Mouse (Mus musculus) midbrain, embryonic 11.5 days (tissue): Measurements from ENCODE around the gene Prkrip1. TPM values are rescaled to one million over a fixed set of nuclear protein-coding genes. Genes with fewer than 3 reads are reported as not detected.

Experiments used
- ATAC-seq: fragments of 200-750 bp; cut with Nextera tagmentation; 2 replicates; pipeline ENCODE4 v1.8.0; 2017; ENCODE audit warnings: moderate TSS enrichment, moderate library complexity; ENCODE audit not compliant: low FRiP score
- DNase-seq: peaks from one replicate; pipeline ENCODE4 v3.0.0; 2015; ENCODE audit warnings: low spot score; ENCODE audit errors: missing footprints
- H3K27ac ChIP-seq: fragments of 300-500 bp; sonication (generic); 2 replicates; pipeline ENCODE4 v1.5.1; 2014; ENCODE audit warnings: low read depth, low read length
- H3K27me3 ChIP-seq: fragments of 300-500 bp; sonication (generic); 2 replicates; pipeline ENCODE4 v1.6.1; 2014; ENCODE audit warnings: mild to moderate bottlenecking, low read length, moderate library complexity, mixed read lengths; ENCODE audit not compliant: control insufficient read depth, insufficient read depth
- H3K36me3 ChIP-seq: fragments of 300-500 bp; sonication (generic); 2 replicates; pipeline ENCODE4 v1.6.1; 2014; ENCODE audit warnings: mild to moderate bottlenecking, low read length, moderate library complexity, mixed read lengths; ENCODE audit not compliant: control insufficient read depth, insufficient read depth
- H3K4me1 ChIP-seq: fragments of 300-500 bp; sonication (generic); 2 replicates; pipeline ENCODE4 v1.6.1; 2014; ENCODE audit warnings: low read length; ENCODE audit not compliant: control insufficient read depth, insufficient read depth
- H3K4me2 ChIP-seq: fragments of 300-500 bp; sonication (generic); 2 replicates; pipeline ENCODE4 v1.6.1; 2014; ENCODE audit warnings: mild to moderate bottlenecking, moderate library complexity
- H3K4me3 ChIP-seq: fragments of 300-500 bp; sonication (generic); 2 replicates; pipeline ENCODE4 v1.5.1; 2014; ENCODE audit warnings: low read depth, low read length
- H3K9ac ChIP-seq: fragments of 300-500 bp; sonication (generic); 2 replicates; pipeline ENCODE4 v1.6.1; 2014; ENCODE audit warnings: low read length
- H3K9me3 ChIP-seq: fragments of 300-500 bp; sonication (generic); 2 replicates; pipeline ENCODE4 v1.6.1; 2016; ENCODE audit warnings: low read length; ENCODE audit not compliant: control insufficient read depth
- WGBS: fragments of 180-500 bp; shearing (Covaris S2); extraction: QIAGEN DNeasy Blood & Tissue Kit; methylation state at CpG from one replicate; pipeline ENCODE4 v1.1.7; 2014; 5-methylcytosine and 5-hydroxymethylcytosine counted together
- polyA plus RNA-seq: library from polyadenylated mRNA; unstranded; fragments of >200 nt; fragmentation: Nextera tagmentation; extraction: Ambion mirVana; gene quantifications from 2 replicates; pipeline ENCODE4 v1.2.1, GENCODE M21; 2014

The Prkrip1 gene
- polyA plus RNA-seq, 1 experiment from 2014 or later: 74.2 TPM

DNA sequence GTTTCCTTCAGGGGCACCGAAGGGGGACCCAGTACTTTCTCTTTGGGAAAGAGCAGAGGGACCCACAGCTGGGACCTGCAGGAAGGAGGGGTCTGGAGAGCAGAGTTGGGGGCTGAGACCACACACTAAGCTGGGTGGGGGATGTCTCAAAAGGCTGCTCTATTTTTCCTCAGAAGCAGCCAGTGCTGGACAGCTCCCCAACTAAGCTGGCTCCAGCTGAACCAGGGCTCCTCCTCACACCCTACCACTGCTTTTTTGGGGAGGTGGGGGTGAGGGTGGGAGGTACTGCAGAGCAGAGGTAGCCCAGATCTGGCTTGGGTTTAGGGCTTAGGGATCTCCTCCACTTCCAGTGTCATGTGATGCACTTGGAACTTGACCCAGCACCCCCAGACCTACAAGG lies 41.6 kb upstream of the Prkrip1 start:
- Histone ChIP-seq H3K27me3 (no peaks in the 10 kb centered on the region), H3K27ac (no peak overlapping the region), H3K9ac (no peak overlapping the region), H3K9me3 (no peaks in the 10 kb centered on the region), H3K4me3 (no peak overlapping the region), H3K4me2 (no peak overlapping the region), H3K36me3 (no peaks in the 10 kb centered on the region), H3K4me1 (peaks cover 19% of the 10 kb centered on the region)
- 76% methylated on average over 1 of the region's 1 CpGs for WGBS
- no peak for ATAC-seq
- no peak for DNase-seq

DNA sequence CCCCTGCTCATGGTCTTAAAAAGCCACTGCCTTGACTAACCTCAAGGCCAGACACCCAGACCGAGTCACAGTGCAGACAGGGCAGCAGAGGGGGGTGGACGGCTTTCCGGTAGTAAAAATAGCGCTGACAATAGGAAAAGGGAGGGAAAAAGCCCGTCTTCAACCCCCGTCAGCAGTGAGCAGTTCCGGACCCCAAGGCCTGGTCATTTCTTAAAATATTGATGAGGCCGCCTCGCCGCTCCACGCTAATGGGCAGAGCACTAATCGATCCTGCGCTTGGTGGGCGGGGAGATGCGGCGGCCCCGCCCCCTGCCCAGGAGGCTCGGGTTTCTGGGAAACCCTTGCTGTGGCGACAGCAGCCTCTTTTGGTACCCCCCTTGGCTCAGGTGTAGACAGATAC lies 38.8 kb upstream of the Prkrip1 start:
- peak overlapping the region; percentile 9; the same call in 1 of the 2 replicates for H3K4me3 ChIP-seq
- H3K27me3 ChIP-seq: peaks cover 2% of the 10 kb centered on the region; the same call in 1 of the 2 replicates
- 2% methylated on average over 19 of the region's 19 CpGs for WGBS
- no peaks in the 10 kb centered on the region for H3K36me3 ChIP-seq
- H3K9me3 ChIP-seq: no peaks in the 10 kb centered on the region
- peak overlapping the region; percentile 43 for H3K4me2 ChIP-seq
- 0 out of 2 replicates have a peak, but pooled peaks have one; percentile 20 for ATAC-seq
- no peak for DNase-seq
- no peak overlapping the region for H3K27ac ChIP-seq
- peak overlapping the region; percentile 14; the same call in 1 of the 2 replicates for H3K9ac ChIP-seq
- H3K4me1 ChIP-seq: peaks cover 17% of the 10 kb centered on the region

GRCm38 (mm10) chr5:136236611-136237010 lies 37.8 kb upstream of the Prkrip1 start:
- no peaks in the 10 kb centered on the region for H3K9me3 ChIP-seq
- WGBS: 85% methylated on average over 5 of the region's 5 CpGs
- peaks cover 17% of the 10 kb centered on the region for H3K4me1 ChIP-seq
- H3K27ac ChIP-seq: no peak overlapping the region
- no peak overlapping the region for H3K4me2 ChIP-seq
- no peak overlapping the region for H3K4me3 ChIP-seq
- peaks cover 2% of the 10 kb centered on the region; the same call in 1 of the 2 replicates for H3K27me3 ChIP-seq
- no peak overlapping the region for H3K9ac ChIP-seq
- no peaks in the 10 kb centered on the region for H3K36me3 ChIP-seq
- DNase-seq (no peak), ATAC-seq (no peak)

DNA sequence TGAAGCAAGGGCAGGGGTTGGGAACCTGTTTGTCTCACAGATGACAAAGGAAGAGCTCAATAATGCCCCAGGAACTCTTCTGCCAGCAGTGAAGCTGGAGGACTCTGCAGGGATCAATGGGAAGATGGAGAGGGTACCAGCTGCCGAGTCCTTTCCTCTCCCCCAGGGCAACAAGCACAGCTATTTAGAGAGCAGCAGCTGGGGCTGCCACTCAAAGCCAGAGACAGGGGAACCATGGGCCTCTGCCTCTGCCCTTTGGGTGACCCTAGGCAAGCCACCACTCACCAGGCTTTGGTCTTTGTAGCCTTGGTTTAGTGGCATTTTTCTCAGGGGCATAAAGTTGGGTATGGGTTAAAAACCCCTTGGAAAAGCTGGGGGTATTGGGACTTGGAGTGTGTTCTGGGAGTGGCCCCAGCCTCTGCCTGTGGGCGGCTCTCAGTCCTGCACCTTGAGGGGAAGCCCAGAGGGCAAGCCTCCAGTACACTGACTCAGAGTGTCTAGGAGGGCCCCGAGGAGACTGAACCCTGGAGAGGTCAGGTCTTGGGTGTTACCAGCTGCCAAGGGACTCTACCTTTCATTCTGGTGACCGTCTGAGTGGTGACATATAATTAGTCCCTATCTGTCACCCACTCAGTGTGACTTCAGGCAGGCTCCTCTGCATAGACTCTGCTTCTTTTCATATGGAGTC lies 31.7 kb upstream of the Prkrip1 start:
- H3K36me3 ChIP-seq: peaks cover 6% of the 10 kb centered on the region; the same call in 1 of the 2 replicates
- no peak overlapping the region for H3K9ac ChIP-seq
- H3K27ac ChIP-seq: no peak overlapping the region
- ATAC-seq: no peak
- peaks cover 2% of the 10 kb centered on the region; the same call in 1 of the 2 replicates for H3K27me3 ChIP-seq
- H3K4me2 ChIP-seq: no peak overlapping the region
- H3K9me3 ChIP-seq: no peaks in the 10 kb centered on the region
- DNase-seq: peak; percentile 72
- H3K4me3 ChIP-seq: no peak overlapping the region
- WGBS: 81% methylated on average over 4 of the region's 4 CpGs
- peaks cover 2% of the 10 kb centered on the region; the same call in 1 of the 2 replicates for H3K4me1 ChIP-seq

DNA sequence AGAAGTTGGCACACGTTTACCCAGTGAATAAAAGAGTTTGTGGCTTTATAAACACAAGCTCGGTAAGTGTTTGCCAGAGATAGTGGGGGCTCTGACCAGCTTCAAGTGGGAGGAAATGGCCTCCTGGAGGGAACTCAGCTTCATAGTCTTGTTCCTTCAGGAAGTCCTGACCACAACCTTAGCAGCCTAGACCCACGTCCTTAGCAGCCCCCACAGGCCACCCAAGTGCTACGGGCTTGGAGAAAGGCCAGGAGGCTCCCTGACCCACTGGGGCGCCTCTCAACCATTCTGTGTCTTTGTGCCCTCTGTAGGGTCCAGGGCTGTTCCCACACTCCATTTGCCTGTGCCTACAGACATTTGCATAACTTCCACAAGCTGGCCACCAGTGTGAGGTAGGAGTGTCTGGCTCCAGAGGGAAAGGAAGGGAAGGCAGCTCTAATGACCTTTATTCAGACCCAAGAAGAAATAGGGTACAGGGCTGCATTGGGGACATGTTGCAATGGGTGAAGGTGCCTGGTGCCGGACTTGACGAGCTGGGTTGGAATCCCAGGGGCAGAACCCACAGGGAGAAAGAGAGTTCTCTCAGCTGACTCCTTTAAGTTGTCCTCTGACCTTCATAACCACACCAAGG lies 27.6 kb upstream of the Prkrip1 start:
- 79% methylated on average over 7 of the region's 7 CpGs for WGBS
- peaks cover 14% of the 10 kb centered on the region for H3K36me3 ChIP-seq
- H3K27me3 ChIP-seq: no peaks in the 10 kb centered on the region

DNA sequence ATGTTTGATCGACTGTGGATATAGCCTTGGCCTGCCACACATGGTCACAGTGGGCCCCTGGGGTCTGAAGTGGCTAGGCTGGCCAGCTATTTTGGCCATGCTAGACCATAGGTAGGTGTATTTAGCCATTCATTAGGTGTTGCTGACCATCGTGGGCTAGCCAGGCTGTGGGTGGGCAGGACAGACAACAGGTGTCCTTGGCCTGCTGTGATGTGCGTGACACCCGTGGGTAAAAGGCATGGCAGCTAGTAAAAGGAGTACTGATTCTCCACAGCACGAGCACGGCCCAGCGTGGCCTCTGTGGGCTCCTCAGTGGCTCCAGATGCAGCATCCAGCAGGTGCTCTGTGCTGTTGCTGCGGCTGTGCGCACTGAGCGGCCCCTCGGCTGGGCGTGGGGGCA lies 19.8 kb upstream of the Prkrip1 start:
- Histone ChIP-seq H3K9me3 (no peaks in the 10 kb centered on the region), H3K27me3 (no peaks in the 10 kb centered on the region), H3K27ac (no peak overlapping the region), H3K36me3 (no peaks in the 10 kb centered on the region), H3K4me3 (no peak overlapping the region), H3K4me1 (no peaks in the 10 kb centered on the region), H3K9ac (no peak overlapping the region), H3K4me2 (no peak overlapping the region)
- WGBS: 80% methylated on average over 12 of the region's 12 CpGs
- peak; percentile 23 for DNase-seq
- ATAC-seq: no peak

More for the DNA sequence above, 27.6 kb upstream of the Prkrip1 start:
- H3K4me3 ChIP-seq: no peak overlapping the region
- no peaks in the 10 kb centered on the region for H3K9me3 ChIP-seq
- H3K4me2 ChIP-seq: no peak overlapping the region
- ATAC-seq: no peak
- no peak overlapping the region for H3K9ac ChIP-seq
- no peaks in the 10 kb centered on the region for H3K4me1 ChIP-seq
- peak; percentile 61 for DNase-seq
- no peak overlapping the region for H3K27ac ChIP-seq

DNA sequence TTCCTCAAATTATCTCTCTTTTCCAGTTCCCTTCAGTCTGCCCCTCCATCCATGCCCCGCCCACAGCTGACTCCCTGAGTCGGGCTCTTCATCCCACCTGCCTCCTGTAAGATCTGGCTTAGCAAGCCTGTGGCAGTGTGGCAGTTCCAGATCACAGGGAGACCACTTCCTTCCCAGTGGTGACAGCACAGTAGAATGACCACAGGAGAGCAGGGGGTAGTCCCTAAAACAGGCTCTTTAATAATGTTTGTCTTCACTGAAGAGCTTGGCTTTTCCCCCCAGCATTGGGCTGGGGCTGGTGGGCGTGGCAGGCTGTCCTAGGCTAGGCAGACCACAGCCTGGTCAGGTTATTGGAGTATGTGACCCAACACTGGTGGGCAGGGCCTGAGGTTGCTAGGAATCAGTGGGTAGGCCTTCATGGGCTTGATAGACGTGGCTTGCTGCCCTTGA lies 19.2 kb upstream of the Prkrip1 start:
- Histone ChIP-seq H3K4me1 (no peaks in the 10 kb centered on the region), H3K4me3 (no peak overlapping the region), H3K9ac (no peak overlapping the region), H3K4me2 (no peak overlapping the region), H3K36me3 (no peaks in the 10 kb centered on the region), H3K27me3 (no peaks in the 10 kb centered on the region), H3K27ac (no peak overlapping the region), H3K9me3 (no peaks in the 10 kb centered on the region)
- peak; percentile 53 for DNase-seq
- 80% methylated on average over 4 of the region's 4 CpGs for WGBS
- ATAC-seq: no peak

DNA sequence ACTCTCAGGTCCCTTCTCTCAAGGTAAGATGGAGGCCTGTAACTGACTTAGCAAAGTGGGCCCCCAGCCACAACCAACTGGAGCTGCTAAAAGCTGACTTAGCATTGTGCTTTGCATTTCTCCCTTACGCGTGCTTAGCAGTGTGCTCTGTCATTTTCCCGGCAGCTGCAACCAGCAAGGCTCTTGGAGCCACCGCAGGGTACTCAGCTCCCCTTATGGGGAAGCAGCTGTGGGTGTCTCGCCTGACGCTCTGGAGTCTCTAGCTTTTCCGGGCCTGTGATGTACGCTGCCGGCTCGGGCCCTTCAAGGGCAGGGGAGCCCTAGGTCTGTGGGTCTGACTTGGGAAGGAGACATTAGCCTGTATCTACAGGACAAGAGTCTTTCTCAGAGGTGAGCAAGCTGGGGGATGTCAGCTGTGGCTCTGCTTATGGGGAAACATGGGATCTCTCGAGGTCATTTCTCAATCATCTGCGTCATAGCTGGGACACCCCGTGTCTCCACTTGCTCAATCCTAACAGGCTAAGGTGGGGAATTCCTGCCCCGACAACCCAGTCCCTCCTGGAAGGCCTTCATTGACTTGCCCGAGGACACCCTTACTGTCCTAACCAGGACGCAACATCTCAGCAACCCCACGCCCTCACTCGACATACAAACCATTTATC lies 18.4 kb upstream of the Prkrip1 start:
- Histone ChIP-seq H3K27me3 (no peaks in the 10 kb centered on the region), H3K9me3 (no peaks in the 10 kb centered on the region), H3K4me1 (no peaks in the 10 kb centered on the region), H3K9ac (no peak overlapping the region), H3K36me3 (no peaks in the 10 kb centered on the region), H3K4me2 (no peak overlapping the region), H3K27ac (no peak overlapping the region), H3K4me3 (no peak overlapping the region)
- ATAC-seq (no peak), DNase-seq (peak; percentile 78)
- 86% methylated on average over 18 of the region's 18 CpGs for WGBS

- H3K36me3 ChIP-seq: no peaks in the 10 kb centered on the region
- ATAC-seq: no peak
- H3K4me1 ChIP-seq: no peaks in the 10 kb centered on the region
- no peak overlapping the region for H3K27ac ChIP-seq
- 88% methylated on average over 5 of the region's 5 CpGs for WGBS
- DNase-seq: peak; percentile 59
- no peaks in the 10 kb centered on the region for H3K9me3 ChIP-seq
- no peak overlapping the region for H3K4me2 ChIP-seq
- no peaks in the 10 kb centered on the region for H3K27me3 ChIP-seq
- H3K4me3 ChIP-seq: no peak overlapping the region
- no peak overlapping the region for H3K9ac ChIP-seq
Measured at GRCm38 (mm10) chr5:136215958-136216357, 17.2 kb upstream of the Prkrip1 start.
